Mouse (Mus musculus): ENCODE measurements around the gene Sbsn. TPM values are rescaled to one million over a fixed set of nuclear protein-coding genes. Genes with fewer than 3 reads are reported as not detected.

Gene Sbsn
- polyA plus RNA-seq, 2 experiments from 2014 or later: 2.4 to 3.6 TPM

- ATAC-seq: no peak
Measured at GRCm38 (mm10) chr7:30758853-30759252, 7.6 kb downstream of the Sbsn start.

GRCm38 (mm10) chr7:30761769-30762352, 10.6 kb downstream of the Sbsn start:
- no peak for ATAC-seq

GRCm38 (mm10) chr7:30763456-30763855, 12.2 kb downstream of the Sbsn start, which contains the start of gene Dmkn:
Gene Dmkn (plus strand): TSS chr7:30763756.
- no peak for ATAC-seq

GRCm38 (mm10) chr7:30765173-30765572, 13.9 kb downstream of the Sbsn start:
- ATAC-seq: no peak

- ATAC-seq: no peak
Measured at GRCm38 (mm10) chr7:30766408-30766807, 15.1 kb downstream of the Sbsn start.

- no peak for ATAC-seq
Measured at GRCm38 (mm10) chr7:30769236-30769635, 18.0 kb downstream of the Sbsn start.

- no peak for ATAC-seq
Measured at GRCm38 (mm10) chr7:30776104-30776503, 24.8 kb downstream of the Sbsn start.

GRCm38 (mm10) chr7:30777081-30777579, 25.9 kb downstream of the Sbsn start:
- no peak for ATAC-seq

- no peak for ATAC-seq
Measured at GRCm38 (mm10) chr7:30777911-30778310, 26.6 kb downstream of the Sbsn start.

GRCm38 (mm10) chr7:30781792-30782191, 30.5 kb downstream of the Sbsn start:
- ATAC-seq: no peak

- no peak for ATAC-seq
Measured at GRCm38 (mm10) chr7:30782658-30783057, 31.4 kb downstream of the Sbsn start.

GRCm38 (mm10) chr7:30785154-30785553, 33.9 kb downstream of the Sbsn start:
- ATAC-seq: no peak

- no peak for ATAC-seq
Measured at GRCm38 (mm10) chr7:30785721-30786546, 34.7 kb downstream of the Sbsn start.

GRCm38 (mm10) chr7:30787377-30788022, 36.2 kb downstream of the Sbsn start, which contains the start of gene Krtdap:
Gene Krtdap (plus strand): TSS chr7:30787896.
- no peak for ATAC-seq

GRCm38 (mm10) chr7:30790141-30790540, 38.9 kb downstream of the Sbsn start:
- ATAC-seq: no peak

- ATAC-seq: no peak
Measured at GRCm38 (mm10) chr7:30791921-30792320, 40.6 kb downstream of the Sbsn start.

GRCm38 (mm10) chr7:30794921-30795320, 43.6 kb downstream of the Sbsn start:
- no peak for ATAC-seq

- ATAC-seq: no peak
Measured at GRCm38 (mm10) chr7:30796790-30797189, 45.5 kb downstream of the Sbsn start.

- no peak for ATAC-seq
Measured at GRCm38 (mm10) chr7:30800653-30801052, 49.4 kb downstream of the Sbsn start.

- no peak for ATAC-seq
Measured at GRCm38 (mm10) chr7:30803256-30803655, 52.0 kb downstream of the Sbsn start.

- no peak for ATAC-seq
Measured at GRCm38 (mm10) chr7:30804026-30804715, 52.9 kb downstream of the Sbsn start.

Measured in CD4-positive, CD25-positive, alpha-beta regulatory T cell, adult 4 months (primary cell).